In genomic region chr2:69324881-69325660, GRCm38 (mm10) we compare ENCODE assay signal across 34 mouse cellular contexts. TPM values are rescaled to one million over a fixed set of nuclear protein-coding genes. Genes with fewer than 3 reads are reported as not detected.
A peak's percentile ranks its signal among the peaks of the same experiment; 100 is the strongest.
DNase-seq lines count a peak whose midpoint lies in the region; ATAC-seq and TF ChIP-seq lines count a peak whose summit lies in the region.
"Had no signal": no experiment of that assay in that cellular context is flagged by ENCODE, and none has a peak within 500 bp of the region (broad histone marks: within the 10 kb centered on the region; RNA-seq: fewer than 3 reads in every experiment).

No protein-coding gene starts in this region.

- TF ChIP-seq POLR2A in limb, embryonic 14.5 days (IDR thresholded peaks at IDR 0.05; ENCODE audit: borderline replicate concordance, extremely low read depth, insufficient read depth, insufficient read length), result no peak
- no peak for TF ChIP-seq POLR2A in brain, embryonic 14.5 days (IDR thresholded peaks at IDR 0.05; ENCODE audit: borderline replicate concordance, extremely low read depth, insufficient read depth, insufficient read length, poor library complexity, severe bottlenecking)

- no peaks in the 10 kb centered on the region for H3K4me1 ChIP-seq in limb, embryonic 14.5 days (ENCODE audit: control insufficient read depth, insufficient read depth, low read length)
- no peaks in the 10 kb centered on the region for H3K4me1 ChIP-seq in limb, embryonic 10.5 days
- H3K4me1 ChIP-seq in liver, postnatal 0 days (ENCODE audit: insufficient read depth), result no peaks in the 10 kb centered on the region
- H3K4me1 ChIP-seq in midbrain, embryonic 14.5 days (ENCODE audit: control insufficient read depth, insufficient read depth, low read length), result peaks cover 5% of the 10 kb centered on the region; the same call in 1 of the 2 replicates
- H3K4me1 ChIP-seq: heart, embryonic 13.5 days; intestine, embryonic 15.5 days; limb, embryonic 13.5 days had no signal

- H3K9me3 ChIP-seq in limb, embryonic 14.5 days (ENCODE audit: control insufficient read depth, low read length), result no peaks in the 10 kb centered on the region
- H3K9me3 ChIP-seq in limb, embryonic 10.5 days (replicated peaks), result no peaks in the 10 kb centered on the region
- no peaks in the 10 kb centered on the region for H3K9me3 ChIP-seq in liver, postnatal 0 days (ENCODE audit: low read length)
- no peaks in the 10 kb centered on the region for H3K9me3 ChIP-seq in midbrain, embryonic 14.5 days (ENCODE audit: control insufficient read depth, low read length)
- H3K9me3 ChIP-seq: G1E; heart, embryonic 13.5 days; intestine, embryonic 15.5 days; limb, embryonic 13.5 days; midbrain, embryonic 10.5 days had no signal

- WGBS in limb, embryonic 14.5 days, result 72% methylated on average over 5 of the region's 5 CpGs
- WGBS in limb, embryonic 10.5 days, result 87% methylated on average over 5 of the region's 5 CpGs
- 62% methylated on average over 5 of the region's 5 CpGs for WGBS in liver, postnatal 0 days (ENCODE audit: insufficient replicate concordance)
- WGBS in midbrain, embryonic 14.5 days, result 87% methylated on average over 5 of the region's 5 CpGs

- no peak overlapping the region for H3K4me2 ChIP-seq in limb, embryonic 14.5 days (replicated peaks; ENCODE audit: low read depth, low read length, severe bottlenecking)
- no peak overlapping the region for H3K4me2 ChIP-seq in liver, postnatal 0 days (ENCODE audit: low read depth, low read length)
- H3K4me2 ChIP-seq in midbrain, embryonic 14.5 days (ENCODE audit: low read length), result no peak overlapping the region
- H3K4me2 ChIP-seq: heart, embryonic 13.5 days; intestine, embryonic 15.5 days; limb, embryonic 13.5 days; lung, embryonic 14.5 days had no signal

- TF ChIP-seq CTCF in brain, embryonic 14.5 days (IDR thresholded peaks at IDR 0.05; ENCODE audit: borderline replicate concordance, extremely low read depth, insufficient read depth, insufficient read length), result no peak
- TF ChIP-seq CTCF in liver, postnatal 0 days (IDR thresholded peaks at IDR 0.05; ENCODE audit: low read depth), result no peak

- no peak overlapping the region for H3K4me3 ChIP-seq in limb, embryonic 14.5 days (replicated peaks; ENCODE audit: low read length)
- H3K4me3 ChIP-seq in limb, embryonic 10.5 days, result no peak overlapping the region
- H3K4me3 ChIP-seq in liver, postnatal 0 days (ENCODE audit: low read depth, low read length), result no peak overlapping the region
- no peak overlapping the region for H3K4me3 ChIP-seq in midbrain, embryonic 14.5 days (replicated peaks; ENCODE audit: low read depth, low read length)
- H3K4me3 ChIP-seq: heart, embryonic 13.5 days; intestine, embryonic 15.5 days; limb, embryonic 13.5 days; midbrain, embryonic 10.5 days had no signal

- no peak overlapping the region for H3K9ac ChIP-seq in limb, embryonic 14.5 days (ENCODE audit: low read depth, low read length, severe bottlenecking)
- no peak overlapping the region for H3K9ac ChIP-seq in liver, postnatal 0 days (replicated peaks)
- no peak overlapping the region for H3K9ac ChIP-seq in midbrain, embryonic 14.5 days (replicated peaks; ENCODE audit: low read length)
- H3K9ac ChIP-seq: heart, embryonic 13.5 days; intestine, embryonic 15.5 days; limb, embryonic 13.5 days; lung, embryonic 14.5 days had no signal

- no peak overlapping the region for H3K27ac ChIP-seq in limb, embryonic 14.5 days (replicated peaks; ENCODE audit: low read depth, low read length)
- no peak overlapping the region for H3K27ac ChIP-seq in limb, embryonic 10.5 days
- no peak overlapping the region for H3K27ac ChIP-seq in liver, postnatal 0 days (ENCODE audit: low read depth)
- H3K27ac ChIP-seq in midbrain, embryonic 14.5 days (replicated peaks; ENCODE audit: low read depth, low read length), result no peak overlapping the region
- H3K27ac ChIP-seq: heart, embryonic 13.5 days; hindbrain, postnatal 0 days; intestine, embryonic 15.5 days; kidney, postnatal 0 days; limb, embryonic 13.5 days; midbrain, embryonic 10.5 days had no signal

- ATAC-seq in limb, embryonic 14.5 days (ENCODE audit: low FRiP score, low read depth), result no peak
- ATAC-seq in liver, postnatal 0 days, result peak; percentile 83
- ATAC-seq in midbrain, embryonic 14.5 days (ENCODE audit: low FRiP score, low TSS enrichment), result no peak
- ATAC-seq: forebrain, embryonic 14.5 days; hindbrain, postnatal 0 days; intestine, embryonic 15.5 days; midbrain, embryonic 16.5 days; Patski had no signal

- no peak for TF ChIP-seq EP300 in liver, postnatal 0 days (IDR thresholded peaks at IDR 0.05; ENCODE audit: low read depth)

- no peaks in the 10 kb centered on the region for H3K27me3 ChIP-seq in limb, embryonic 14.5 days (ENCODE audit: control insufficient read depth, insufficient read depth, low read length)
- no peaks in the 10 kb centered on the region for H3K27me3 ChIP-seq in limb, embryonic 10.5 days (ENCODE audit: low read depth, poor library complexity, severe bottlenecking)
- H3K27me3 ChIP-seq in liver, postnatal 0 days (ENCODE audit: insufficient read depth, low read length), result no peaks in the 10 kb centered on the region
- H3K27me3 ChIP-seq in midbrain, embryonic 14.5 days (ENCODE audit: control insufficient read depth, insufficient read depth, low read length), result peaks cover 16% of the 10 kb centered on the region
- H3K27me3 ChIP-seq: heart, embryonic 13.5 days; intestine, embryonic 15.5 days; limb, embryonic 13.5 days; Patski had no signal

- peak; percentile 11 for DNase-seq in limb, embryonic 14.5 days (ENCODE audit: low spot score)
- no peak for DNase-seq in limb, embryonic 10.5 days (ENCODE audit: low spot score)
- DNase-seq in NIH3T3 (ENCODE audit: low read depth), result peak; percentile 89
- peak; percentile 6 for DNase-seq in brain, embryonic 14.5 days (ENCODE audit: low read depth)
- no peak for DNase-seq in liver, postnatal 0 days
- no peak for DNase-seq in frontal cortex, postnatal 36 days (ENCODE audit: low spot score in 2 of 2)
- DNase-seq in midbrain, embryonic 14.5 days, result no peak
- no peak for DNase-seq in lung, postnatal 36 days
- DNase-seq: adrenal gland, postnatal 25 days; cerebellum, adult 11 months; cerebellum, adult 9-10 months; cerebellum, postnatal 36 days; gastrocnemius, postnatal 25 days; heart, adult 11 months; heart, postnatal 14 days; kidney, adult 8-10 months; lung, embryonic 14.5 days; lung, postnatal 14 days; right cerebral cortex, postnatal 4 days had no signal

- no peaks in the 10 kb centered on the region for H3K36me3 ChIP-seq in limb, embryonic 14.5 days (ENCODE audit: control insufficient read depth, insufficient read depth, low read length)
- no peaks in the 10 kb centered on the region for H3K36me3 ChIP-seq in limb, embryonic 10.5 days
- 0 out of 2 replicates have a peak, but pooled peaks cover 5% of the 10 kb centered on the region for H3K36me3 ChIP-seq in liver, postnatal 0 days (replicated peaks; ENCODE audit: insufficient read depth, low read length)
- no peaks in the 10 kb centered on the region for H3K36me3 ChIP-seq in midbrain, embryonic 14.5 days (ENCODE audit: control insufficient read depth, insufficient read depth, low read length)
- H3K36me3 ChIP-seq: G1E; heart, embryonic 13.5 days; intestine, embryonic 15.5 days; limb, embryonic 13.5 days; midbrain, embryonic 10.5 days had no signal

RNA-seq across cellular contexts. Expression of gene Abcb11, which starts 17.3 kb away (rescaled TPM):
- 0.01 TPM in 1 of 2 replicates, not detected in the other for polyA plus RNA-seq in limb, embryonic 14.5 days (2012; rRNA removed)
- polyA plus RNA-seq in limb, embryonic 14.5 days (2014; fragmentation: Nextera tagmentation; extraction: Ambion mirVana), result not detected in 2 replicates
- not detected in 2 replicates for polyA plus RNA-seq in limb, embryonic 10.5 days (2016; fragmentation: Nextera tagmentation; extraction: Ambion mirVana)
- 0.04 and 0.11 TPM in 2 replicates for polyA plus RNA-seq in brain, embryonic 14.5 days (2012; rRNA removed)
- 74.4 and 74.8 TPM in 2 replicates for polyA plus RNA-seq in liver, postnatal 0 days (2015; fragmentation: Nextera tagmentation; extraction: Ambion mirVana)
- polyA plus RNA-seq in midbrain, embryonic 14.5 days (2014; fragmentation: Nextera tagmentation; extraction: Ambion mirVana), result not detected in 2 replicates
- polyA plus RNA-seq: embryonic facial prominence, embryonic 11.5 days; G1E; large intestine, adult 2 months; limb, embryonic 13.5 days; lung, embryonic 14.5 days; midbrain, embryonic 10.5 days; midbrain, embryonic 16.5 days; neural tube, embryonic 11.5 days had no signal

RNA-seq across cellular contexts. Expression of gene Dhrs9, which starts 55.2 kb away (rescaled TPM):
- polyA plus RNA-seq in limb, embryonic 14.5 days (2012; rRNA removed), result 0.09 and 0.10 TPM in 2 replicates
- polyA plus RNA-seq in limb, embryonic 14.5 days (2014; fragmentation: Nextera tagmentation; extraction: Ambion mirVana), result 0.10 TPM in 1 of 2 replicates, not detected in the other
- polyA plus RNA-seq in limb, embryonic 10.5 days (2016; fragmentation: Nextera tagmentation; extraction: Ambion mirVana), result not detected in 2 replicates
- polyA plus RNA-seq in brain, embryonic 14.5 days (2012; rRNA removed), result not detected in 2 replicates
- polyA plus RNA-seq in liver, postnatal 0 days (2015; fragmentation: Nextera tagmentation; extraction: Ambion mirVana), result 0.24 and 0.27 TPM in 2 replicates
- polyA plus RNA-seq in midbrain, embryonic 14.5 days (2014; fragmentation: Nextera tagmentation; extraction: Ambion mirVana), result not detected in 2 replicates
- polyA plus RNA-seq: embryonic facial prominence, embryonic 11.5 days; forebrain, embryonic 14.5 days; G1E; heart, embryonic 13.5 days; hindbrain, embryonic 11.5 days; hindbrain, postnatal 0 days; limb, embryonic 13.5 days; lung, embryonic 14.5 days; midbrain, embryonic 10.5 days; midbrain, embryonic 16.5 days; neural tube, embryonic 11.5 days; testis, adult 2 months had no signal

Comparison
In these comparisons a context has a peak if more than half of its experiments do, and no peak if none do; other contexts are left out.
1. DNase-seq: peak in limb, embryonic 14.5 days (single experiment), NIH3T3 (single experiment) and brain, embryonic 14.5 days (single experiment); none in limb, embryonic 10.5 days (single experiment), liver, postnatal 0 days (single experiment), frontal cortex, postnatal 36 days (0 of 2), midbrain, embryonic 14.5 days (single experiment) and lung, postnatal 36 days (single experiment).
2. RNA of gene Abcb11, which starts 17.3 kb away (polyA plus RNA-seq): 74.4 to 74.8 TPM in liver, postnatal 0 days; 0.04 to 0.11 TPM in brain, embryonic 14.5 days, 0.01 TPM in limb, embryonic 14.5 days, not detected in limb, embryonic 10.5 days and not detected in midbrain, embryonic 14.5 days; every median in the first group is over 10 times any median in the second.